Mouse (Mus musculus): ENCODE measurements around the gene Bivm. TPM values are rescaled to one million over a fixed set of nuclear protein-coding genes. Genes with fewer than 3 reads are reported as not detected.

Bivm gene
- polyA plus RNA-seq, 2 experiments from 2014 or later: 10.0 to 10.8 TPM

- no peak for ATAC-seq
Measured at GRCm38 (mm10) chr1:44178086-44178485, 59.3 kb downstream of the Bivm start.

GRCm38 (mm10) chr1:44186396-44186795 is 67.6 kb downstream of the Bivm start:
- no peak for ATAC-seq

Other genes starting within 250 kb of the Bivm start
- 100 to 1,000 TPM; 127 to 141 TPM for gene Tpp2, start 185.3 kb upstream of the Bivm start, polyA plus RNA-seq (2017; shearing (Covaris generic))
- 1 to 10 TPM in 1 of 2 experiments, under 1 TPM in 1; 0.78 to 2.0 TPM for gene Mettl21c, start 98.9 kb upstream of the Bivm start, polyA plus RNA-seq (2017; shearing (Covaris generic))
- gene Gm8251, start 57.0 kb upstream of the Bivm start, polyA plus RNA-seq (2017; shearing (Covaris generic)): under 1 TPM; 0.10 to 0.16 TPM
- 10 to 100 TPM; 33.2 to 44.8 TPM for gene Tex30, start 16.5 kb upstream of the Bivm start, polyA plus RNA-seq (2017; shearing (Covaris generic))
- 10 to 100 TPM; 17.1 to 18.0 TPM for gene Kdelc1, start 149 bp upstream of the Bivm start, polyA plus RNA-seq (2017; shearing (Covaris generic))
- gene Ercc5, start 28.8 kb downstream of the Bivm start, polyA plus RNA-seq (2017; shearing (Covaris generic)): 10 to 100 TPM; 15.0 to 18.4 TPM
- not detected for gene Mettl21e, start 100.0 kb downstream of the Bivm start, polyA plus RNA-seq (2017; shearing (Covaris generic))

Measured in CD4-positive, CD25-positive, alpha-beta regulatory T cell, adult 4 months (primary cell).